Mouse (Mus musculus) kidney, postnatal 25 days (tissue): ENCODE results near the gene Pdcd6.

Experiments
- DNase-seq, 2 experiments: peaks; one replicate each; pipeline ENCODE4 v3.0.0; 2021; ENCODE audit warnings: mixed read lengths in 2 of 2

Gene Pdcd6

DNA sequence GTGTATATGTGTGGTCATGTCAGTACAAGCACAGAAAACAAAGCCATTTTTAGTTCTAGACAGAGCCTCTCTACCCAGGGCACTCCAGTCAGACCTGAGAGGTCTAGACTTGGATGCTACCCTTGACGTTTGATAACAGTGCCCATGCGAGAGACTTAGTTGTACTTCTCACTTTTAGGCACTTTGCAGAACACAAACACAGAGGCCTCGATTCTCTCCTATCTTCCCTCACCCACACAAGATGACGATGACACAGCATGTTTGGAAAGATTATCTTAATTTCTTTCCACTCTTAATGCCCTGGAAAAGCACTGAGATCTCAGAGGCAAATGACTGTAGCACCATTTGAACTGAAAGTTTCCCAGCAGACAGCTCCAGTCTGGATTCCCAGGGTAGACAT lies 41.7 kb downstream of the Pdcd6 start:
- DNase-seq: no peak

DNA sequence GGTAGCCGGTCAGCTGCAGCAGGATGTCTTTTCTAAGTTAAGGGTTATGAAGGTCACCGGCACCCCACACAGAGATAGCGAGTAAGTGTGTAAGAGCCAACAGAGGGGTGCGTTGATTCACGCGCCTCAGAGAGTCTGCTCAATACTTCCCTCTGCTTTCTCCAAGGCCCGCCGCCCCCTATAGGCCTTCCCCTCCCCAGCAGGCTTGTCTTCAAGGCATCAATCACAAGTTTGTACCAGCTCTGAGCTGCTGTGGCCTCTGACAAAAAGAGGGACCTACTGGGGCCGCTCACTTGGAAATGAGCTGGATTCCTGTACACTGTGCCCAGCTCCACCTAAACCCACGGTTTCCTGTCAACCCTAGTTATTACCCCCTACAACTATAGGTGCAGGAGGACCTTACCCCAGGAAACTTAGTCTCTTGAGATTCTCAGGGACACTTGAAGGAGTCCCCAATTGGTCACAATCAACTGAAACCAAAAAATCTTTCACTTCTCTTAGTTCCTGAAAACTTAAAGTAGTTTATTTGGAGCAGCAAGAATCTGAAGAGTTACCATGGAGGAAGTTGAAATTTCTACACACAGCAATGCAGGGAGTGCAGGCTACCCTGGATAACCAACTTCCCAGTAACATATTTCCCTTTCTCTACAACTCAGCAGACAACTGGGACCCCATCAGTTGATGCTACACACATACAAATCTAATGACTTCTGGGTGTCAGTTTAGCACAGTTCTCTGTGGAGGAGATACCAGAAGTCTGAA lies 57.0 kb downstream of the Pdcd6 start:
- DNase-seq: peak; percentile 31 to 32

DNA sequence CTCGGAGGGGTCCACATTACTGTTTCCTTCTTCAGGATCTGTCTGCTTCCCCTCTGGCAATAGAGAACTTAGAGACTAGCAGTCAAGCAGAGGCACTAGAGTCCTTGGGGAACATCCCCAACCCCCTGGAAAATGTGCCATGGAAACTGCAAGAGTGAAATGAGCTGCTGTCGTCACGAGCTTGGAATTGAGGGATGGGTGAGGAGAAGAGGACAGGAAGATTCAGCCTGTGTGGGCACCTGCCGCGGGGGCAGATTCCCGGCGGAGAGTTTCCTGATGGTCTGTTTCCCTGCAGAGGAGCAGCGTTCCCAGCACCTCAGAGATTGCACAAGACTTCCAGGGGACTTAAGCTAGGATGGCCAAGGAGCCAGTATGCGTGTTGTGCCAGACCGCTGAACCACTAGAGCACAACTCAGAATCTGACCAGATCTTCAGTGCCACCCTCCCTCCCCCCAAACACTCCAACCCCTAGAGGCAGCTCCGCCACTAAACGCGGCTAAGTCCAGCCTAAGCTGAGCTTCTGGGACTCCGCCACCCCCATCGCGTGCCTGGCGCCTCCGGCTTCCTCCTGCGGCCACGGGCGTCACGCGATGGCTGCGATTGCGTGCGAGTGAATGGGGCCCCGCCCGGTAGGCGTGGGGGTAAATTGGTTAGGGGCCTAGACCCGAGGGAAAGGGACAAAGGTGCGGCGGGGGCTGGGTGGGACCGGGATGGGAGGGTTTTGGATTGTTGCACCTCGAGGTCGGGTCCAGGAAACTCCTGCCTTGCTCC lies 57.7 kb downstream of the Pdcd6 start:
- DNase-seq: peak; percentile 38 to 69
